Mouse (Mus musculus) MEL (cell line): ENCODE results near the gene Stard7.

ENCODE experiments used
- POLR2A ChIP-seq, 2 experiments: IDR thresholded peaks; 2 replicates each; pipeline ENCODE4 v1.6.1; 2011 to 2012; ENCODE audit warnings: low read length in 2 of 2, mild to moderate bottlenecking in 2 of 2, control low read depth in 1 of 2, improper control_type of control experiment in 1 of 2, low read depth in 1 of 2, moderate library complexity in 1 of 2; ENCODE audit not compliant: control insufficient read depth in 1 of 2, insufficient read depth in 1 of 2, poor library complexity in 1 of 2
- POLR2AphosphoS5 ChIP-seq: IDR thresholded peaks from 2 replicates; pipeline ENCODE4 v1.6.1; 2012; ENCODE audit warnings: low read depth, borderline replicate concordance, mild to moderate bottlenecking, inconsistent platforms, low read length, moderate library complexity, mixed read lengths
- TBP ChIP-seq: IDR thresholded peaks from 2 replicates; pipeline ENCODE4 v1.8.0; 2011; ENCODE audit warnings: low read depth, low read length, improper control_type of control experiment
- USF1 ChIP-seq: IDR thresholded peaks from 2 replicates; pipeline ENCODE4 v1.6.1; 2014; ENCODE audit warnings: low read depth, mild to moderate bottlenecking, inconsistent platforms, low read length, improper control_type of control experiment, moderate library complexity

DNA sequence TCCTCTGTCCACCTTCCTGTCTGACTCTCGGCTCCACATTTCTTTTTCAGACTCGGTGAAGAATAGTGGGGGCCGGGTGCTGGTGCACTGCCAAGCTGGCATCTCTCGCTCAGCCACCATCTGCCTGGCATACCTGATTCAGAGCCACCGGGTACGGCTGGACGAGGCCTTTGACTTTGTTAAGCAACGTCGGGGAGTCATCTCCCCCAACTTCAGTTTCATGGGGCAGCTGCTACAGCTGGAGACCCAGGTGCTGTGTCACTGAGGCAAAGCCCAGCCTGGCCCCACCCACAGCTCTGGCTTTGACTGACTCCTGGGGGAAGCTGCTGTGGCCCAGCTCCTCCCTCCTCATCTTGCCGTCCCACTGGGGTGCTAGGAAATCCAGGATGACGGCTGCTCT is 67.5 kb downstream of the Stard7 start:
- no peak for TF ChIP-seq POLR2A (IDR thresholded peaks at IDR 0.05; ENCODE audit: control insufficient read depth in 1 of 2, insufficient read depth in 1 of 2, low read depth in 1 of 2, low read length in 2 of 2, poor library complexity in 1 of 2)
- TF ChIP-seq USF1, result no peak
- TF ChIP-seq TBP, result no peak
- no peak for TF ChIP-seq POLR2AphosphoS5
